Mouse (Mus musculus) midbrain, embryonic 15.5 days (tissue): ENCODE measurements around the gene Susd6. TPM values are rescaled to one million over a fixed set of nuclear protein-coding genes. Genes with fewer than 3 reads are reported as not detected.

Experiments used
- ATAC-seq: fragments of 200-750 bp; cut with Nextera tagmentation; replicated peaks from 2 replicates; pipeline ENCODE4 v1.8.0; 2017; ENCODE audit warnings: moderate TSS enrichment
- H3K27ac ChIP-seq: fragments of 300-500 bp; sonication (generic); 2 replicates; pipeline ENCODE4 v1.5.1; 2015; ENCODE audit warnings: mild to moderate bottlenecking, inconsistent platforms
- H3K27me3 ChIP-seq: fragments of 300-500 bp; sonication (generic); replicated peaks from 2 replicates; pipeline ENCODE4 v1.6.1; 2015; ENCODE audit warnings: inconsistent platforms
- H3K36me3 ChIP-seq: fragments of 300-500 bp; sonication (generic); replicated peaks from 2 replicates; pipeline ENCODE4 v1.6.1; 2015; ENCODE audit warnings: inconsistent platforms
- H3K4me1 ChIP-seq: fragments of 300-500 bp; sonication (generic); 2 replicates; pipeline ENCODE4 v1.6.1; 2015; ENCODE audit warnings: inconsistent platforms
- H3K4me2 ChIP-seq: fragments of 300-500 bp; sonication (generic); 2 replicates; pipeline ENCODE4 v1.6.1; 2015; ENCODE audit warnings: inconsistent platforms, mild to moderate bottlenecking, moderate library complexity
- H3K4me3 ChIP-seq: fragments of 300-500 bp; sonication (generic); 2 replicates; pipeline ENCODE4 v1.5.1; 2015; ENCODE audit warnings: mild to moderate bottlenecking, inconsistent platforms
- H3K9ac ChIP-seq: fragments of 300-500 bp; sonication (generic); 2 replicates; pipeline ENCODE4 v1.6.1; 2015; ENCODE audit warnings: mild to moderate bottlenecking, inconsistent platforms
- H3K9me3 ChIP-seq: fragments of 300-500 bp; sonication (generic); 2 replicates; pipeline ENCODE4 v1.6.1; 2016; ENCODE audit warnings: inconsistent platforms
- WGBS: fragments of 180-500 bp; shearing (Covaris S2); methylation state at CpG from one replicate; pipeline ENCODE4 v1.1.7; 2015; ENCODE audit warnings: mixed read lengths; 5-methylcytosine and 5-hydroxymethylcytosine counted together
- polyA plus RNA-seq: library from polyadenylated mRNA; unstranded; fragments of >200 nt; fragmentation: Nextera tagmentation; extraction: Ambion mirVana; gene quantifications from 2 replicates; pipeline ENCODE4 v1.2.1, GENCODE M21; 2015

Gene Susd6
- 13.2 and 13.6 TPM in 2 replicates for polyA plus RNA-seq

DNA sequence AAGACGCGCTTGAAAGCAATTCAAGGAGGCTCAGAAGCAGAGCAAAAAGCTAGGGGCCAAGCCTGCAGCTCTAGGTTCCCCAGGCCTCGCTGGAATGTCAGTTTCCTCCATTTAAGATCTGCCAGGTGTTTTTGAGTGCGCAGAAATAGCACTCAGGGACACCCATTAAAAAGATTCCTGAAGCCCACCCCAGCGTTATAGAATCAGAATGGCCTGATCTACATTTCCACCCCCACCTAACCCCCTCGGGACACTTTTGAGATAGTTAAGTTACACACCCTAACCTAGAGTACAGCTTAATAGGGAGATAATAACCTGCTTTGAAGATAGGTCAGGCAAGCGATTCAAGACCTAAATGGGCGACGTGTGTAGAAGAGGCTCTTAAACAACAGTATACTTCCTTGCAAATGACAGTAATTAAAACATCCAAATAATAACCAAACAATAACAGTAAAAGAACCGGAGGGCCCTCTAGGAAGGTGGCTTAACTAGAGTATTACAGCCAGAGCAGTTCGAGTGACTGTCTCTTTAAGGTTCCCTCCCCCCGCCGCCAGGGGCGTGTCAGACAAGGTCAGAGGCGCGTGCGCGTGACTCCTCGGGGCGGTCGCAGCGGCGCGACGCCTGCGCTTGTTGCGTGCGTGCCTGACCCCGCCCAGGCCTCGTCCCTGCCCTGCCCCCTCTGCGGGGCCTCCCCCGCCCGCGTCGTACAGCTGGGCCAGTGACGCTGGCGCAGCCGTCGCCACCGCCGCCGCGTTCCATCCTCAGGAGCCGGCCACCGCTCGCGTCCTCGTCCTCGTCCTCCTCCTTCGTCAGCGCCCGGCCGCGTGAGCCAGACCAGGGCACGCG, at the start of gene Susd6:
TSS of gene Susd6 (plus strand) at position 662 of the 846 bp plus-strand sequence.
- Histone ChIP-seq H3K36me3 (no peaks in the 10 kb centered on the region), H3K4me1 (peaks cover 26% of the 10 kb centered on the region), H3K9ac (peak within 1 kb of the TSS; percentile 71), H3K9me3 (no peaks in the 10 kb centered on the region), H3K27ac (peak within 1 kb of the TSS; percentile 99), H3K27me3 (no peaks in the 10 kb centered on the region), H3K4me3 (peak within 1 kb of the TSS; percentile 91), H3K4me2 (peak within 1 kb of the TSS; percentile 86)
- WGBS = 3% methylated on average over 52 of the region's 56 CpGs
- peak; percentile 98 for ATAC-seq

DNA sequence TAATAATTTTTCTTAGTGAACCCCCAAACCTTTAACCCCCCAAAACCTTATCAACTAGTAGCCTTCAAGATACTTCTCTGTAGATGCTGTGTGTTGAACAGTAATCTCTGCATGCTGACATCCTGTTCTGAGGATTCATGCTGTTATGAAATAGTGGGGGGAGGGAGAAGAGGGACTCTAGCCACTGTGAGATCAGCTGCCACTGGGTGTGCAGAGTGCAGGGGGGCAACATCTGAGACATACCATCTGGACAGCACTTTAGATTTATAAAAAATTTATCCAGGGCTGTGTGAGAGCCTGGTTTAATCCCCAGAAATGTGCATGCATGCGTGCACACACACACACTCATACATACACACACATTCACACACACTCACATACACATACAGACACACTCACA, 45.7 kb upstream of the Susd6 start:
- no peaks in the 10 kb centered on the region for H3K9me3 ChIP-seq
- no peak for ATAC-seq
- H3K36me3 ChIP-seq = no peaks in the 10 kb centered on the region
- H3K9ac ChIP-seq = no peak overlapping the region
- H3K27me3 ChIP-seq = no peaks in the 10 kb centered on the region
- no peak overlapping the region for H3K4me2 ChIP-seq
- WGBS = 77% methylated on average over 1 of the region's 1 CpGs
- peaks cover 12% of the 10 kb centered on the region for H3K4me1 ChIP-seq
- no peak overlapping the region for H3K27ac ChIP-seq
- no peak overlapping the region for H3K4me3 ChIP-seq

DNA sequence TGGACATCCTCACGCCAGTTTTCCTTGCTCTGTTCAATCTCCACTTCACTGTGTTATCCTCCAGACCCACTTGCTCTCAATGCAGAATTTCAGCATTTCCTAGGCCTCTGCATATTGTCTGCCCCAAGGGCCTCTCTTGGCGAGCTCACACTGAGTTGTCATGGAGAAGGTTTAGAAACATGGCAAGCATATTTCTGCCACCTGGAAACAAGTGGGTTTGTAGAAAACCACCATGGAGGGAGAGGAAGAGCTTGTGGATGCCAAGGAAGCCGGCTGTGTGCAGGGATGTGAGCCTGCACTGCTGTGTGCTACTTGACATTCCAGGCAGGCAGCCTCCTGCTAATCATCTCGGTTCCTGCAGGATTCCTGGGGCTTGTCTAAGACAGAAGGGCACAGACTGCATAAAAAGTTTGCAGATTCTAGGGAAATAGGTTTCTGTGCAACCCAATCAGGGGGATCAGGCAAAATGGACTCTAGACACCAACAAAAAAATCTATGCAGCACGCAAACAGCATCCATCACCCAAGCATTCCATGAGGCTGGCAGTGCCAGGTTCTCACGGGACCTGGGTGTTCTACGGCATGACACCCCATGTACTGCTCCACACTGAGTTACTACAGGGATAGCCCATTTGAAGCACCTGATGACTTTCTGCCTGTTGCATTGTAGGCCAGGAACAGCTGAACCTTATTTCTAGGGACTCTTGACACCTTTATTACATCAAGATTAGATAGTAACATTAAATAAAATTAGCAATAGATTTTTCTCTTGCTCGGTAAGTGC, 44.1 kb upstream of the Susd6 start:
- Histone ChIP-seq H3K4me3 (no peak overlapping the region), H3K36me3 (no peaks in the 10 kb centered on the region), H3K9ac (no peak overlapping the region), H3K27ac (peak overlapping the region; percentile 75), H3K27me3 (no peaks in the 10 kb centered on the region), H3K4me2 (no peak overlapping the region), H3K4me1 (peaks cover 12% of the 10 kb centered on the region), H3K9me3 (no peaks in the 10 kb centered on the region)
- WGBS = 40% methylated on average over 8 of the region's 8 CpGs
- ATAC-seq = peak; percentile 86

DNA sequence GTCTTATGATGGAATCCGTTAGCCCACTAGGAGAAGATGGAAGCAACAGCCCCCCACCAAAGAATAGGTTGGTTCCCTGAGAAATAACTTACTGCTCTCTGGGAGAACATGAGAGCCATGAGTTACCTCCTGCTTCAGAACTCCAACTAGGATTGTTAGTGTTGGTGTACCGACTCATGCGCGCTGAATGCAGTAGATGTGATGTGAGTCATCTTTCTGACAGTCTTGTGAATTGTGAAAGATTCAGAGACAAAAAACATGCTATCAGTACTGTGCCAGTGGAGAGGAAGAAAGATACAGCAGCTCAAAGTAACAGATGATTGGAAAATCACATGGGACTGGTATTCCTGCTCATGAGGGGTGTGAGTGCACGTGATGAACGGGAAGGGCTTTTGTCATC, 38.8 kb upstream of the Susd6 start:
- no peak overlapping the region for H3K4me3 ChIP-seq
- no peak for ATAC-seq
- 92% methylated on average over 6 of the region's 6 CpGs for WGBS

DNA sequence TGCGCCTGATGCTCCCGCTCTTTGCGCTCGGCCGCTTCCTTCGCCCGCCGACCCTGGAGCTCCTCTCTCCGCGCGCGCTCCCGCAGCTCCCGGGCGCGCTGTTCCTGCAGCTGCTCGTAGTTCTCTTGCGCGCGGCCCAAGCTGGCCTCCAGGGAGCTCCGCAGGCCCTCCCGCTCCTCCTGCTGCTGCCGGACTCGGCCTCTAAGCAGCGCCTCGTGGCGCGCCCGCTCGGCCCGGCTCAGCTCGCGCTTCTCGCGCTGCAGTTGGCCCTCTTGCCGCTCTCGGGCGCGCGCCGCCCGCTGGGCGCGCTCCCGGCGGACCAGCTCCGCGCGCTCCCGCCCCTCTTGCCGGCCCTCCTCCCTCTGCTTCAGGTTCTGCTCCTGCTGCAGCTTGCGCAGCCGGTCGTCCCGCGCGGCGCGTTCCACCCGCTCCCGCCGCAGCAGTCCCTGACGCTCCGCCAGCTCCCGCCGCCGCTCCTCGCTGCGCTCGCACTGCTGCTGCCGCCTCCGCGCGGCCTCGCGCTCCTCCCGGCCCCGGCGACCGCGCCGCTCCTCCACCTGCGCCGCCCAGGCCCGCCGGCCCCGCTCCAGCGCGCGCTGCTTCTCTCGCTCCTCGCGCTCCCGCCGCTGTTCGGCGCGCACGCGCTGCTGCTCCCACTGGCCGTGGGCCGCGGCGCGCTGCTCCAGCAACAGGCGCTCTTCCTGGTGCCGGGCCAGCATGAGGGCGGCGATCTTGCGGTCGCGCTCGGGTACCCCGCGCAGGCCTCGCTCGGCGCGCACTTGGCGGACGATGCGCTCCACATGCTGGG, 32.4 kb upstream of the Susd6 start:
- no peak overlapping the region for H3K27ac ChIP-seq
- H3K9me3 ChIP-seq = peaks cover 20% of the 10 kb centered on the region
- 43% methylated on average over 118 of the region's 122 CpGs for WGBS
- no peak for ATAC-seq
- H3K4me2 ChIP-seq = peak overlapping the region; percentile 79
- H3K9ac ChIP-seq = no peak overlapping the region
- peaks cover 25% of the 10 kb centered on the region for H3K4me1 ChIP-seq
- H3K36me3 ChIP-seq = peaks cover 48% of the 10 kb centered on the region
- no peaks in the 10 kb centered on the region for H3K27me3 ChIP-seq
- peak overlapping the region; percentile 22 for H3K4me3 ChIP-seq

More for the DNA sequence above, 38.8 kb upstream of the Susd6 start:
- peaks cover under 1% of the 10 kb centered on the region for H3K4me1 ChIP-seq
- no peak overlapping the region for H3K9ac ChIP-seq
- no peak overlapping the region for H3K4me2 ChIP-seq
- peaks cover 2% of the 10 kb centered on the region; the same call in 1 of the 2 replicates for H3K9me3 ChIP-seq
- H3K27ac ChIP-seq = no peak overlapping the region
- no peaks in the 10 kb centered on the region for H3K27me3 ChIP-seq
- peaks cover 24% of the 10 kb centered on the region for H3K36me3 ChIP-seq

DNA sequence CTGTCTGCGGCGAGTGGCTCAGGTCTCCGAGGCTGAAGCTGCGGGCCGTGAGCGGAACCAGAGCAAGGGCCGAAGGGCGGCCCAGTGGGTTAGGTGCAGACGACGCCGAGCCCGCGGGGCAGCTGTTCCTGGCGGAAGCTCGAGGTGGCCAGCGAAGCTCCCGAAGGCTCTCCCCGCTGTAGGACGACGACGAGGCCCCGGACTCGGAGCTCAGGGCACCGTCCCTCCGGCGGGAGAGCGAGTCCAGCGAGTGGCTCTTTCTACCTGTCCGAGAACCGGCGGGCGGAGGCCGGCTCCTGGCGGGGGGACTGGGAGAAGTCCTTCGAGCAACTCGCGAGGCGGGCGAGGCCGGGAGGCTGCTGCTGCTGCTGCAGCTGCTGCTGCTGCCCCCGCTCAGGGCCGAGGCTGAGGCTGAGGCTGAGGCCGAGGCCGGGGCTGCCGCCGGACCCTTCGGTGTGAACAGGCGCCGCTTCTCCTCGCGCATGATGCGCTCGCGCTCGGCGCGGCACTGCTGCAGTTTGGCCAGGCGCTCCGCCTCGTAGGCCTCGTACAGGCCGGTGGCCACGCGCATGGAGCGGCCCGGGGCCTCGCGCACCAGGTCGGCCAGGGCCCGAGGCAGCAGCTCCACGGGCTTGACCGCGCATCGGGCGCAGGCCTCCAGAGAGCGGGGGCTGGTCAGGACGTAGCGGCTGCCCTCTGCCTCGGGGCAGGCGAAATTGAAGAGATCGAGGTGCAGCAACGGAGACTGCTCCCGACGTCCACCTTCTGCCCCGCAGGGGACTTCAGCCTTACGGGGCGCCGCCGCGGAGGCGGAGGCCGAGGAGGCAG, 31.5 kb upstream of the Susd6 start:
- peak; percentile 16; the same call in 1 of the 2 replicates for ATAC-seq
- Histone ChIP-seq H3K9ac (peak overlapping the region; percentile 94), H3K27ac (peak overlapping the region; percentile 98), H3K4me1 (peaks cover 25% of the 10 kb centered on the region), H3K9me3 (peaks cover 20% of the 10 kb centered on the region), H3K27me3 (no peaks in the 10 kb centered on the region), H3K36me3 (peaks cover 48% of the 10 kb centered on the region), H3K4me3 (peak overlapping the region; percentile 70), H3K4me2 (peak overlapping the region; percentile 79)
- 37% methylated on average over 92 of the region's 92 CpGs for WGBS

DNA sequence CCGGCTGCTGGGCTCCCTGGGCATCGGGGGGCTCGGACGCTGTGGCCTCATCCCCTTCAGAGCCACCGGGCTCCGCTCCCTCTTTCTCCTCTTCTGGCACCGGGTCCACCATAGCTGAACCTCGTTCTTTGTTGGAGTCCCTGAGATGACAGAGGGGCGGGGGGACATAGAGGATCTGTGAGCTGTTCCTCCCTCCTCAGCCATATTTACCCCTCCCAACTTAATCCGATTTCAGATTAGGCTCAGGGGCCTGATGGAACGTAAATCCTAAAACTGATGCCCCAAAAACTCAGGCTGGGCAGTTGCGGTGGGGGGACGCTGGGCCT, 31.0 kb upstream of the Susd6 start:
- peaks cover 25% of the 10 kb centered on the region for H3K4me1 ChIP-seq
- H3K4me3 ChIP-seq = peak overlapping the region; percentile 70
- ATAC-seq = peak; percentile 17; the same call in 1 of the 2 replicates
- H3K27ac ChIP-seq = peak overlapping the region; percentile 98
- 2% methylated on average over 13 of the region's 13 CpGs for WGBS
- peak overlapping the region; percentile 94 for H3K9ac ChIP-seq
- peak overlapping the region; percentile 79 for H3K4me2 ChIP-seq
- H3K9me3 ChIP-seq = peaks cover 20% of the 10 kb centered on the region
- peaks cover 45% of the 10 kb centered on the region for H3K36me3 ChIP-seq
- no peaks in the 10 kb centered on the region for H3K27me3 ChIP-seq

DNA sequence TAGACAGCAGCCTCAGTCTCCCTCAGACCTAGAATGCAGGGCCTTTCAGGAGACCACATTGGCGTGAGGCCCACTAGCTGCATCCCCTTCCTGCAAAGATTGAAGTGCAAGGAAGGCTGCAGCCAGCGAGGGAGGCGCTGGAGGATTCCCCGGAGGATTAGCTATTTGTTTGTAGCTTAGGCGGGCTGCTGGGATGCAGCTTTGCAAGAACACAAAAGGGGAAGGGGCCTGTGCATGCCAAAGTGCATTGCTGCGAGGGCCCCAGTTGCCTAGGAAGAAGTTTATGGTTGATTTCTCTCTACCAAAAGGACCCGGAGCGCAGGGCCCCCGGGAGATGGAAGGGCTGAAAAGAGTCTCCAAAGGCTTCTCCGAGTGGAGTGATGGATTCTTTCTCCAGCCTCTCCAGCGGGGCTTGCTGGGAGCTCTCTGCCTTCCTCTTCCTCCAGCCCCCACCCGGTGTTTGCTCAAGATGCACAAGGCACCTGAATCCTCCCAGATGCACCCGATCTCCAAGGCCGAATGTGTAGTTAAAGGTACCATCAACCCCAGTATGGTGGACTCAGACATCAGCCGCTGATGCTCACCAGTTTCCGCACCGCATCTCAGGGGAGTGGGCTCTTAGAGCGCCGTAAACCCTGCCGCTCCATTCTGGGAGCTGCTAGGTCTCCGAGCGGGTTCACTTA, 30.5 kb upstream of the Susd6 start:
- Histone ChIP-seq H3K9ac (peak overlapping the region; percentile 94), H3K9me3 (peaks cover 20% of the 10 kb centered on the region), H3K4me2 (peak overlapping the region; percentile 79), H3K4me1 (peaks cover 25% of the 10 kb centered on the region), H3K27ac (peak overlapping the region; percentile 98), H3K27me3 (no peaks in the 10 kb centered on the region), H3K4me3 (peak overlapping the region; percentile 70), H3K36me3 (peaks cover 41% of the 10 kb centered on the region)
- peak; percentile 67 for ATAC-seq
- 2% methylated on average over 22 of the region's 22 CpGs for WGBS

DNA sequence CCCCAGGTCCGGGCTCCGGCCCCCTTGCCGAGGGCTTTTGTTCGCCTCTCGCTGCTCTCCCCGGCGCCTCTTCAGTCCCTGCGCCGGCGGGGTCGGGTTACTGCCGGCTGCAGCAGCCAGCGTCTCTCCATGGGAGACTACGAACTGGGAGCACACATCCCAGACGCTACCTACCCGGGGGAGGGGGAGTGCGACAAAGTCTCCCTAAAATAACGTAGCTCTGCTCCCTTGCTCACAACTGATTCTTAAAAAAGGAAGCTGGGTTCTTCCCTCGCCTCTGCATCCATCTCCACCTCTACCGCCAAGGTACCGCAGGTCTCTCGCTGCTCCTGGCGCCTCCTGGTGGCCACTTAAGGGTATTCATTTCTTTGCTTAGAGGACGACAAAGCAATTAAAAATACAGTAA, 29.9 kb upstream of the Susd6 start, which contains the start of gene Ccdc177:
TSS of gene Ccdc177 (minus strand) at position 292 of the 406 bp plus-strand sequence.
- Histone ChIP-seq H3K4me1 (peaks cover 25% of the 10 kb centered on the region), H3K4me3 (peak within 1 kb of the TSS; percentile 70), H3K27me3 (no peaks in the 10 kb centered on the region), H3K36me3 (peaks cover 35% of the 10 kb centered on the region), H3K9me3 (peaks cover 20% of the 10 kb centered on the region), H3K9ac (peak within 1 kb of the TSS; percentile 94), H3K4me2 (peak within 1 kb of the TSS; percentile 79), H3K27ac (peak within 1 kb of the TSS; percentile 98)
- ATAC-seq = peak; percentile 77
- under 1% methylated on average over 24 of the region's 24 CpGs for WGBS

DNA sequence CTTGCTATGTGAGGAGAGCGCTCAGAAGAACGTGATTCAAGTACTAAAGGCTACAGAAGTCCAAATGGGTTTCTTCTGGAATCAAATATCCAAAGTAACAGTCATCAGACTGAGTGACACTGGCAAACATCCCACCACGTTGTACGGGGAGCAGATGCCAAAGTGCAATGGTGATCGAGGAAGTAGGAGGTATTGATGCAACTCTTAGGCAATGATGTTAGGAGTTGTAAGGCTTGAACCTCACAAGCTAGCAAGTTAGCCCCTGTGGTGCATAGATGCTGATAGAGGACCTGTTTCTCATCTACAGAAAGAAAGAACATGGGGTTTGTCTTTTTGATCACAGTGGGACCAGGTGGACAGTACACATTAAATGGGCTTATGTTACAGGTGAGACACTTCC, 27.3 kb upstream of the Susd6 start:
- WGBS = 92% methylated on average over 5 of the region's 5 CpGs
- ATAC-seq = no peak
- no peak overlapping the region for H3K4me3 ChIP-seq
- no peak overlapping the region for H3K9ac ChIP-seq
- H3K9me3 ChIP-seq = peaks cover 5% of the 10 kb centered on the region; the same call in 1 of the 2 replicates
- no peak overlapping the region for H3K27ac ChIP-seq
- H3K4me2 ChIP-seq = no peak overlapping the region
- no peaks in the 10 kb centered on the region for H3K27me3 ChIP-seq
- peaks cover 20% of the 10 kb centered on the region for H3K4me1 ChIP-seq
- peaks cover 10% of the 10 kb centered on the region for H3K36me3 ChIP-seq

DNA sequence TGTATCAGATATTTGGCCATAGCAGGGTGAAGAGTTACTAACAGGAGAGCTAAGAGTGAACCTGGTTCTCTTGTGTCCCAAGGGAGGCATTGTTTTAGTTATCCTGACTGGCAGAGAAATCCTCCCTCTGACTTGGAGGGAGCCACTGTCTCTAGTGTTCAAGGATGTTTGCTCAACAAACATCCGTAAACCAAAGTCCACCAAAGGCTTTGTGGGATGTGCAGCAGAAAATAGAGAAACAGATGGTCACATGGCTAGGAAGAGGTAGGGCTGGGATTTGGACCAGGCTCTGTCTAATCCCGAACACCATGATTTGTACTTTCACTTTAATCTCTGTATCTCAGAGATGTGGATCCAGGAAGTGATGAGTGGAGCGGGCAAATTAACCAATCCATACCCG, 26.2 kb upstream of the Susd6 start:
- no peaks in the 10 kb centered on the region for H3K9me3 ChIP-seq
- H3K9ac ChIP-seq = no peak overlapping the region
- H3K27me3 ChIP-seq = no peaks in the 10 kb centered on the region
- H3K4me1 ChIP-seq = peaks cover 10% of the 10 kb centered on the region
- H3K27ac ChIP-seq = no peak overlapping the region
- no peak for ATAC-seq
- no peak overlapping the region for H3K4me2 ChIP-seq
- H3K4me3 ChIP-seq = no peak overlapping the region
- H3K36me3 ChIP-seq = no peaks in the 10 kb centered on the region
- 81% methylated on average over 4 of the region's 4 CpGs for WGBS
